Mouse (Mus musculus) testis, postnatal 10 days (tissue): ENCODE results near the gene Gng10.
A peak's percentile ranks its signal among the peaks of the same experiment; 100 is the strongest.

Experiments used
- DNase-seq: peaks from one replicate; pipeline ENCODE4 v3.0.0; 2021; ENCODE audit warnings: low spot score

Gene Gng10

DNA sequence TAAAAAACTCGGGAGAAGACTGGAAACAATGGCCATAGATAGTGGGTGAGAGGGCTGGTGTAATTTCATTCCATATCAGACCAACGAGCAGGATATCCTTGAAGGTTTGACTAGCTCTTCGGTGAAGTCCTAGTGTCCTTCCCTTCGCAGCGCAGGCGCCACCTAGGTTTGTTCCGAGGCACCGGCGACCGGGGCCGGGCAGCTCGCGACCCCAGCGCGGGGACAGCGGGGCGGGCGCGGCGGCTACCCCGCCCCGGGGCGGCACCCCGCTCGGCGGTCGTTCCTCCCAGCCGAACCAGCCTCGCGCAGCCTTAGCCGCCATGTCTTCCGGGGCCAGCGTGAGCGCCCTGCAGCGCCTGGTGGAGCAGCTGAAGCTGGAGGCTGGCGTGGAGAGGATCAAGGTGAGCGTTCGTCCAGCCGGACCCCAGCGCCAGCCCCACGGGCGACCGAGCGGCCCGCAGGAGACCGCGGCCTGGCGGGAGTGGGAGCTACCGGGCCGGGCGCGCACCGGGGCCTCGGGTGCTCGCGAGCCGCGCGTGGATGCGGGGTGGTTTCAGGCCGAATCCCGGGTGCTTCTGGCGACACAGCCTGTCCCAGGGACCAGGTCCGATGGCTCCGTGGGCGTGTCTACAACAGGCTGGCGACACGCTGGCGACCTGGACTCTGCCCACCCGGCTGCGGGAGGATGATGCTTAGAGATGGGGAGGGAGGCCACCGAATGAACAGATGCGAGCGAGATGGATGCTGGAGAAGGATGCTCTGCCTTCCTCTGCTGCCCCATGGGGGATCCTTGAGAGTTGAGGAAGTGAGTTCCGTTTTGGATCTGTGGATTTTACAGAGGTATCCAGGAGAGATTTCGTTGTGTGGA lies at the start of gene Gng10:
Gng10 (plus strand) TSS at position 171 of the 868 bp plus-strand sequence.
- DNase-seq: peak; percentile 80

DNA sequence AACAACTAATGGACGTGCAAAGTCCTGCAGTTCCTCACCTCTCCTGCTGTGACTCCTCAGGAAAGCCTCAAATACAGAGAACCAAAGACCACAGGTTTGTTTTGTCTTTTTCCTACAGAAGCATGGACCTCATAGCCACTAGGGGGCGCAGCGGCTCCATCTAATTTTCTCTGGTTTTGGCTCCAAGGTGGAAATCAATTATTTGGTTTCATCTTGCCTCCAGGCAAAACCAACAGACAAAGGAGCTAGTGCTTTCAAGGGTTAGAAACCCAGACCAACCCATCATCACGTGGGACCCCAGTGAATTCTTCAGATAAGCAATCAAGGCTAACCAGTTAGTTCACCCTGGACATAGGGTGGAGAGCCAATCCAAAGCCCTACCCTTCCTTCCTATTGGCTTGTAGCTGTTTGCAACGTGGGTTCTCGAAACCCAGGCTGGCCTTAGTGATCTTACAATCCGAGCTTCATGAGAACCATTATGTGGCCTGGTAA lies 49.7 kb upstream of the Gng10 start:
- peak; percentile 92 for DNase-seq

DNA sequence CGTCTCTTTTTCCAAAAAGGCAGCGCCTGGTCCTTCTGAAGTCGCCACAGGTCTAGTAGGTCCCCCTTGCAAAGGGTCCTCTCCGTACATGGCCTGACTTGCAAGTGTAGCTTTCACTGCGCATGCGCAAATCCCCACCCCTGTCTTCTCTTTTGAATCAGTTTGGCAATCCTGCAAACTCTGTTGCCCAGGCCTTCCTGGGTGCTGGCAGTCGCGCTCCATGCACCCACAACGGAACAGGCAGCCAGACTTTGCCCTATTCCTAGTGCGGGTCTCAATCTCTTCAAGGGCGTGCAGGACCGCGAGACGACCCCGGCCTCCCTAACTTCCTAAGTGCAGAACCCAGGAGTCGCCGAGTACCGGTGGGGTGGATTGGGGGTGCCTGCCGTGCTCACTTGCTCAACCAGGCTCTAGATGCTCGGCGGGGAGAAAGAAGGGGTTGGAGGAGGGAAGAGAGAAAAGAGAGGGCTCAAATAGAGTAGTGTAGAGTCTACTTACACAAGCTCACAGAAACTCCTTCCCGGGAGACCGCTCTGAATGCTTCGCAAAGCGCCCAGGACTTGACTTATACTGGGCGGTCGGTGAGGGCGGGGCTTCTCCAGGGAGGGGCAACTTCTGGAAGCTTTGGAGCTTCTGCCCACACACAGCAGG lies 48.2 kb upstream of the Gng10 start, which contains the start of gene Ptgr1:
Ptgr1 (minus strand) TSS at position 580 of the 651 bp plus-strand sequence.
- DNase-seq: peak; percentile 89

DNA sequence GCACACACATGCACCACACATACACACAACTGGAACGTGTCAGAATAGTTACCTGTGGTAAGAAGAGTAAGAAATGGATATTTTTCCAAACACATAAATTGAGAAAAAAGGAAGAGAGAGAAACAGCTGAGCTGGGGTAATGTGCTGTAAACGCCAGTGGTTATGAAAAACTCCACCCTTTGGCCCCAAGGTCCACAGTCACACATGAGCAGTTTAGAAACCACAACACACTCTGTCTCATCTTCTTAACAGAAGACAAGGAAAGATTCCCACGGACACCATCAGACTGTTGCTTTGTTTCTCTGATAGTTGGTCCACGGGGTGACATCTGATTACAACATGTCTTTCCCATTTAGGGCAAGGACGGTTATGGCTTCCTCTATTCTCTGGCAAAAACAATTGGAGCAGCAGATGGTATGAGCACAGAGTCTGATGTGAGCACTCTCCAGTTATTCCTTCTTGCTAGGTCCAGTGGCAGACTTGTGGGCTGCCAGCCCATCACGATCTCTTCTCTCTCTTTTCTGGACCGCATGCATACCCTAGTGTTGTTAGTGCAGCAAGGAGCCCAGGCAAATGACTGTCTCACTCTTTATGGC lies 45.5 kb upstream of the Gng10 start:
- DNase-seq: no peak

DNA sequence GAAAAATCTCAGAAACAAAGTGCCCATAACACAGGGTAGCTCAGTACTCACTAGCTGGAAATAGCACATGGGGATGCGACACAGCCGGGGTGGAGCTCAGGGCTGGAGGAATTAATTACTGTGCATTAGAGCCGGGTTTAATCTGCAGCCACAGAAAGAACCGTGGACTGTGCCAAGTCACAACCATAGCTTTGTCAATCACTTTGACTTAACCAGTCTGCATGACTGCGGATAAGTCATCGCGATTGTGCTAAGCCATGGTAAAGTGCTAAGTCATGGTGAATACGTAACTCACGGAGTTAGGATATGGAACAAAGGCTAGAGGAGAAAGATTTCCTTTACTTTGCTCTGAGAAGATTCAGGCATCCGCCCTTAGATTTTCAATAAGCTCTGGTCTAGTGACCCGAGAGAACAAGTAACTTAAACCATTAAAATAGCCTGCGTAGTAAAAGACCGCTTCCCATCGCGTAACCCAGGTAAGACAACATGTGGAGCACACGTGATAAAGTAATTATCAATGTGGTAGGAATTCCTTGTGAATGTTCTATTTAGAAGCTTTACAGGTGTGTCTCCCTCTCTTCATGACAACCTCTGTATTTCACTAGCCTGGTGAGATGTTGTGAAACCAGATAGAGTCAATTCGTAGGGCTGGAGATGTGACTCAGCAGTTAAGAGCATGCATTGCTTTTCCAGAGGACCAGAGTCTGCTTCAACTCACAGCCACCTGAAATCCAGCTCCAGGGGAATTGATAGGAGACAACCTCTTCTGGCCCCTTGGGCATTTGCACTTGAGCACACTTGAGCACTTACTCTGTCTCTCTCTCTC lies 44.1 kb upstream of the Gng10 start:
- no peak for DNase-seq

DNA sequence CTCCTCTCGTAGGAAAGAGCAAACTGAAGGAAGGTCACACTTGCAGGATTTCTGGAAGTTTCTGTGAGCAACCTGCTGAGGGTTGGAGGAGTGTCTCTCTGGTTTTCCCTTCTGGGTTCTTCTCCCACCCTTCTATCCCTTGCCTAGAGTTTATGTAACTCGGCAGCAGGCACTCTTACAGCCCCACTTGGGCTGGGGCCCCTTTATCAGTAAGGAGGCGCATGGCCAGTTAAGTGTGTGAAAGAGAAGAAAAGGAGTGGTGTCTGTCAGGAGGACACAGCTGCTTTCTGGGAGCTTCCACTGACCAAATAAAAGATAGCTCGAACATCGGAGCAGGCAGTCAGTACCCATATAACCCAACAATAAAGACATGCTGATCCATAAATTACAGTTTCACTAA lies 42.7 kb upstream of the Gng10 start:
- DNase-seq: no peak

DNA sequence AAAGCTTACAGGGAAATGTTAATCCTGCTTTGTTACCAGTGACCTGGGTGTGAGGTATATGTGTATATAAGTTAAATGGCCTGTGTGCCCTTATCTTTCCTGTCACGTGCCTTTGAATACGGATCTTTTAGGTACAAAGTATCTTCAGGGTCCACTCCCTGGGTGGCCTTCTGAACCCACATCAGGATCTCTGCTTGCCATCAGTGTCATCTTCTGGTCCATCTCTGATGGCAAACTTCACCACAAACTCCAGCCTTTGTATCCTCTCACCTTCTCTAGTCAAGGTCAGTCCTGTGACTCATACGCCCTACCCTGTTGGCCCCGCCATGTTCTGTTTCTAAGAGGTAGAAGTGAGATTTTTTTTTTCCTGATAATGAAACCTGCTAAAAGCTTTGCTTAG lies 40.1 kb upstream of the Gng10 start, which contains the start of gene Dnajc25:
Dnajc25 (plus strand) TSS at position 301 of the 400 bp plus-strand sequence.
- no peak for DNase-seq

DNA sequence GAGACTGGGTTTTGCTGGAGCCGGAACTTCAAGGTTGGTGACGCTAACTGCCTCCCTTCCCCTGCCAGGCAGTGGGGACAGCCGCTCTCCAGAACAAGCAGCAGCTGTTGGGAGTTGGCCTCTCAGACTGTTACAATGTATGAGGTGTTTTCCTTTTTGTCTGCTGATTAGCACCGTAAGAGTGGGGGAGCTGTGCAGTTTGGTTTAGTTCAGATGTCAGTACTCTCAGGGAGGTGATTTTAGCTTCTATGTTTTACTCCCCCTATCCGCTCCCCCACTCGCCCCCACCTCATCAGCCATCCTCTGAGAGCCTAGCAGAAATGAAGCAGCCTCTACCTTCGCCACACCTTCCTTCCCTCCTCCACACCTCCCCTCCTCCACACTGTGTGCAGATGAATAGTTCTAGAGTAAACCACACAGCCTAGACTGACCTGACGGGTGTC lies 39.6 kb upstream of the Gng10 start:
- DNase-seq: peak; percentile 73

DNA sequence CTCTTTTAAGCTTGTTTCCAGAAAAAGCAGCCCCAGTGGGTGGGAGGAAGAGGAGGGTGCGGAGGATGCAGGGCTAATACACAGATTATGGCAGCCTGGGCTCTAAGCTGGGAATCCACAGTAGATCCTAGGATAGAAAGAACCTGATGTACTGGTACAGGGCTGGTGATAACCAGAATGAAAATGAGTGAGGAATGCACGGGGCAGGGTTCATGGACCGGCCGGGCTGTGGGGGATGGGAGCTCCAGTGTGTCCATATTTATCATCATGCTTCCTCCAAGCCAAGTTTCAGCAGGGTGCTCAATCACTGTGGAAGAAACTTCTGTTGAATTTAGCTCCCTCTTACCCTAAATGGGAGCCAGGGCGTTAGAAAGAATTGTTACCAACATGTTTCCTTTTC lies 37.8 kb upstream of the Gng10 start:
- peak; percentile 84 for DNase-seq

DNA sequence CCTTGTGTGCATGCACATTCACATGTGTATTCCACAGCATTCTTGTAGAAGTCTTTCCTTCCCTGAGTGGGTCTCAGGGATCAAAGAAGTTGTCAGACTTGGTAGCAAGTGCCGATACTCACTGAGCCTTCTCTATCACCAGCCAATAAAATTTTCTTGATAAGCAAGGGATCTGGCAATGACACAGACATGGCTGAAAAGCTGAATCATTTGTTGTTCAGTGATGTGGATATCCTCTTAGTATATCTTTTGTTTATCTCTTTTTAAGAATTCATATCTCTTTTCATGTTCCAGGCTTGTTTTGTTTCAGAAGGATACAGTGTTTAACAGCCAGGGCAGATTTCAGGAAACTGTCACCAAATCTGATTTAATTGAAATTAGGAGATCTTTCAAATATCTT lies 36.2 kb upstream of the Gng10 start:
- DNase-seq: no peak

DNA sequence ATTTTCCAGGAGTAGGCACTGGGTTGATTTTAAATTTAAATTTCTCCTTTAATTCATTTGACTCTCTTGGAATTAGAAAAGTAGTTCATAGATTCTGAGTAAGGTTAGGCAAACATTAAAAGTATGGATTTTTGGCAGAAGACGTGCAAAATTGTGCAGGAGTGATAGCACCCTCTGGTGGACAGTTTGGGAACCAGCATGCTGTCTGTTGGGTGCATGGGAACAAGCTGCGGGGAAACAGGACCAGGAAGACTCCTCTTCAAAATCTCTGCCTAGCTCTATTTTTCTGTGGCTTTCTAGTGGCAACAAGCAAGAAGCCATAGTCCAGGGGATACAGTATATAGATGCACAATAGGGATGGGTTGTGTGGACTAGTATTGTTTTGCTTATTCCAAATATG lies 35.2 kb upstream of the Gng10 start:
- peak; percentile 83 for DNase-seq

DNA sequence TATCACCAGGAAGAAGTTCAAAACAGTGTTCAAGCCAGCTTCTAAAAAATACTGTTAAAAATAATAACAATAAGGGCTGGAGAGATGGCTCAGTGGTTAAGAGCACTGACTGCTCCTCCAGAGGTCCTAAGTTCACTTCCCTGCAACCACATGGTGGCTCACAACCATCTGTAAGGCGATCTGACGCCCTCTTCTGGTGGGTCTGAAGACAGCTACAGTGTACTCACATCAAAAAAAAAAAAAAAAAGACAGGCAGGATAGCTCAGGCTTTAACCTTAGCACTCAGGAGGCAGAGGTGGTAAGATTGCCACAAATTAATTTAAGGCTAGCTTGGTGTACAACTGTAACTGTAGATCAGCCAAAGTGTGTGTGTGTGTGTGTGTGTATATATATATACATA lies 34.3 kb upstream of the Gng10 start:
- no peak for DNase-seq

DNA sequence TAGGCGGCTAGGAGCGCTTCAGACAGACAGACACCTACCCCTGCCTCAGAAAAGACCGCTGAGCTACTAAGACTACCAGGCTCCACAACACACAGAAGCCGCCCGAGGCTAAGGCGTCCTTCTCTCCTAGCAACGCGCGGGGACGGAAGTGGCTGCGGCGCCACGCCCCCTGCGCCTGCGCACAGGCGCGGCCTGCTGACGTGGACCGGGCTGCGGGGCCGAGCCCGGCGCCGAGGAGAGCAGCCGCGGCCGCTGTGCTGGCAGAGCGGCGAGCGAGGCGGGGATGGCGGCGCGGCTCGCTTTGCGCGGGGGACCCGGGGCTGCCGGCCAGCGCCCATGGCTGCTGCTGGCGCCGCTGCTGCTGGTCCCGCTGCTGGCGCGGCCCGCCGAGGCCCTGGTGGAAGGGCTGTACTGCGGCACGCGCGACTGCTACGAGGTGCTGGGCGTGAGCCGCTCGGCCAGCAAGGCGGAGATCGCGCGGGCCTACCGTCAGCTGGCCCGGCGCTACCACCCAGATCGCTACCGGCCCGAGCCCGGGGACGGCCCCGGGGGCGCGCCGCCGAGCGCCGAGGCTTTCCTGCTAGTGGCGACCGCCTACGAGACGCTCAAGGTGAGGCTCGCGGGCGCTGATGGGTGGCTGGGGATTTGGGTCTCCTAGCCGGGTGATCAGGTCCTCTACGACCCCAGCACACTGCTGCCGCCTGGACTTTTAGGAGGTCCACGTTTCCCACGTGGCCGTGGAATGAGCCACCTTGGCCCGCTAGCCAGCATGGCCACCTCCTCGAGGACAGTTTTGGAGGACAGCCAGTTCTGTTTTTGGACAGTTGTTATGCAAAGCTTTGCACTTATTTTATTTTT lies 31.7 kb upstream of the Gng10 start, which contains the start of gene Gm20503:
Gm20503 (plus strand) TSS at position 263 of the 858 bp plus-strand sequence.
- peak; percentile 93 for DNase-seq

DNA sequence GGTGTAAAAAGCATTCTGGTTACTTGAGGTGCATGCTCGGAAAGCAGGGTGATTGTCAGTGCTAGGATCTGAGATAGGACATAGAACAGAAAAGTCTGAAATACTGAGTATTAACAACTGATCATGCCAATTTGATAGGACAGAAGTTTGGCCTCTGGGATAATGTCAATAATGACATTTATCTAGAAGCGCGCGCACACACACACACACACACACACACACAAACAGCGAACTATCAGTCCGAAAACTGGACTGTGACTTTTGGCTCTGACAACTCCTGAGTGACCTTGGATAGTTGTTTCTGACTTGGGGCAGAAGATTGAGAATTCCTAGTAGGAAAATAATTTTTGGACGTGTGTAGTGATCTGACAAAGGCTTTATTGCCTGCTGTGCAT lies 31.1 kb upstream of the Gng10 start:
- DNase-seq: no peak

DNA sequence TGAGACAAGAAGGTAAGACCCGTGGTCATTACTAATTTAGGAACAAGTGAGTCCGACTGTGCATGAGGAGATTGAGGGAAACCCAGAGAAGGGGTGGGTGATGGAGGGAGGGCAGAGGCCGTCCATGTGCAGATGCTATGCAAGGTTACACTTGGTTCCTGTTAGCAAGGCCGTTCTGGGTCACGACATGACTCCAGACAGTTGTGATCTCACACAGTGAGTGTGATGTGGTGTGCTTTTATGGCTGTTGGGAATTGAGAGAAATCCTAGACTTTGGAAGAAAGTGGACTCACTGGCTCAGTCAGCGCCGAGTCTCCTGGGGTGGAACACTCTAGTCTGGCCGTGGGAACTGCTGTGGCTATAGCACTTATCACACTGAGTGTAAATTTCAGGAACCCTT lies 28.7 kb upstream of the Gng10 start:
- no peak for DNase-seq

DNA sequence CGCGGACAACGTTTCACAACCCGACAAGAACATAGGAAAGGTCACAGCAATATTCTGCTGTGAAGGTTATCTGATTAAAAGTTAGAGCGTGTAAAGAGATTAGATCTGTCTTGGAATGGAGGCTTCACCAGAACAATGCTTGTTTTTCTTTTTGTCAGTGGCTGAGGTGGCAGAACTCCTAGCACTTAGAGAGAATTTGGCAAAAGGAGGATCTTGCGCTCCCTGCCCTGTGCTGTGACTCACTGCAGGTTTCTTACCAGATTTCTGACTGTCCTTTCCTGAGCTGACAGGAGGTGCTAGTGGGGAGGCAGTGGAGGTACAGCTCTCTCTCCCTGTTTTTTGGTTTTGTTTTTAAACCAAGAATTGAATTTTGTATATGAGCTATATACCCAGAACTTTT lies 27.9 kb upstream of the Gng10 start:
- DNase-seq: no peak

DNA sequence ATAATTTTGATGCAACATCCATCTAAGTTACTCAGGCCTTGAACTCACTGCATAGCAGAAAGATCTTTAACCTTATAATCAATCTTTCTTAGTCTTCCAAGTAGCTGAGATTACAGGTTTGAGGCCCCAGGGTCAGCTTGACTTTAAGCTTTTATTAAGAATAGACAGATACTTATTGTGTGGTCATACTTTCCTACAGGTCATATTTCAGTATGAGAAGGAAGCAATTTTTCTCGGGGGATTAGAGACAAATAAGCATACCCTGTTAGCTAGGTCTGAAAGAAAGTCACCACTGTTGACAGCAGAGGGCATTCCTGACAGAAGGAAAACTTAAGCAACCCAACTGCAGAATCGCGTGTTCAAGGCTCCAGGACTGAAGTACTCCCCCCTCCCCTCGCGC lies 26.9 kb upstream of the Gng10 start:
- no peak for DNase-seq

DNA sequence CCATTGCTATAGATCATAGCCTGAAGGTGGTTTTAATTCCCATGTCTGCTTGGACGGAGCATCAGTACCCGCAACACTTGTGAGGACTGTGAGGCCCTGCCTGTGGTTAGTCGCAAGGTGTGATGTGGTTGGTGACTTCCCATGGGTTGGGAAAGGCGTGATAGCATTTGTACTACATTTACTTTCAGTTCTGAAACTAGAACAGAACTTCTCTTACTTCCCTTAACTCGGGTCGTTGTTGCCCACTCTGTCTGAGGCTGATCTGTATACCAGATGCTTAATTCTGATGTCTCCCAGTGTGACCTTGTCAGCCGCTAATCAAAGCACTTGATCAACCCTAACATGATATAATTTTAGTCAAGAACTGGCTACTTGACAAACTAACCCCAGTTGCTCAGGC lies 25.7 kb upstream of the Gng10 start:
- no peak for DNase-seq

DNA sequence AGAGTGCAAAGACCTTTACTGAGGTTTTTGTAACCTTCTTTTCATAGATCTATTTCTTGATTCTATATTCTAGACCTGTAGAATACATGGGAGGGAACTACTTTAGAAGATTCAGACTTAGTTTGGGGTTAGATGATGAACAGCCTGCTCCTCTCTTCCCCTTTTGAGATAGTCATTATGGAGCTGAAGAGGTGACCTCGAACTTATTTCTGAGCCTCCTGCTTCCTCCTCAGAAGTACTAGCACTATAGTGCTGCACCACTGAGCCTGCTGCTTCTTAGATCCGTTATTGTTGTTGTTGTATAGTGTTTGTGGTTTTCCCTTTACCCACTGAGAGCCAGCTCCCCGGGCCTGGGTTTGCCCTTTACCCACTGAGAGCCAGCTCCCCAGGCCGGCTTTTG lies 25.2 kb upstream of the Gng10 start:
- DNase-seq: no peak

DNA sequence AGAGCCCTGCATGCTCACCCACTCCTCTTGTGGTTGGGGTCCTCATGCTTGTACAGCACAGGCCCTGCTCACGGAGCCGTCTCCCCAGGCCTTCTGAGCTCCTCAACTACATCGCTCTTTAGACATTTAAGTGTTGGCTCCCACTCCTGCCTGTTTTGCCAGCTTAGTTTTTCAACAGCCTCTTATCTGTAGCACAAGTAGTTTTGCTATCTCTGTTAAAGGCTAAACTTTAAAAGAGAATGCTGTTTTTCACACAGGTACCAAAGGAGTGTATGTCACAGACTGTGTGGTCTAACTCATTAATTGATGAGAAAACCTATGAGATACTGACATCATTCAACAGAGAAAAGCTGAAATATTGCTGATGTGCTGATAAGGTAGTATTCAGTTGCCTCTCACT lies 23.4 kb upstream of the Gng10 start:
- DNase-seq: no peak

DNA sequence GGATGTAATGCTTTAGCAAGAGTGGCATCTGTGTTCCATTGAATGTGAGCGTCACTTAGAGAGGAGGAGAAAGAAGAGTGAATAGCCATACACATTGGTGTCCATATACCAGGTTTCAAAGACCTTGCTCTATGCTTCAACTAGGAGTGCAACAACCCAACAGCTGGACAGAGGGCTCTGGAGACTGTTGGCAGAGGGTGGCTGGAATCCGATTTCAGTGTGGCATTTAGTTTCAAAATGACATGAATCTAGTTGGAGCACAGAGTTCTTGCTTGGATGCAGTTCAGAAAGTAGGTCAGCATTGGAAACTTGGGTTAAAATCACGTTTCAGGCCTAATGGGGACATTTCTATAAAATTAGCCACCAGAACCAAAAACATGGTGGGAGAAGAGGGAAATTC lies 19.7 kb upstream of the Gng10 start:
- DNase-seq: no peak
